Mouse (Mus musculus) E14TG2a.4 (cell line): ENCODE measurements at regions not wholly inside any gene's neighbourhood (a gene's known extent, or its start where the extent isn't known, plus 50 kb on each side); places are given as distances from the start of the nearest gene placed in this dataset.

Experiments used
- H3K27me3 ChIP-seq: 2 replicates; pipeline ENCODE4 v1.6.1; 2014; ENCODE audit warnings: low read length, control low read depth; ENCODE audit not compliant: insufficient read depth
- H3K36me3 ChIP-seq: 2 replicates; pipeline ENCODE4 v1.6.1; 2014; ENCODE audit warnings: low read length, control low read depth; ENCODE audit not compliant: insufficient read depth
- H3K4me1 ChIP-seq: replicated peaks from 2 replicates; pipeline ENCODE4 v1.6.1; 2014; ENCODE audit warnings: low read depth, low read length, control low read depth
- H3K4me3 ChIP-seq: replicated peaks from 2 replicates; pipeline ENCODE4 v1.5.1; 2014; ENCODE audit warnings: mild to moderate bottlenecking, low read length
- H3K9me3 ChIP-seq: 2 replicates; pipeline ENCODE4 v1.6.1; 2014; ENCODE audit warnings: low read length, control low read depth
- CTCF ChIP-seq: conservative IDR thresholded peaks from 2 replicates; pipeline ENCODE4 v1.5.1; 2014; ENCODE audit warnings: low read length
- NANOG ChIP-seq: IDR thresholded peaks from 2 replicates; pipeline ENCODE4 v1.6.1; 2014; ENCODE audit warnings: borderline replicate concordance, low read length, mixed read lengths
- POU5F1 ChIP-seq: IDR thresholded peaks from 2 replicates; pipeline ENCODE4 v1.6.1; 2014; ENCODE audit warnings: low read length, borderline replicate concordance

- no peaks in the 10 kb centered on the region for H3K9me3 ChIP-seq
- H3K36me3 ChIP-seq = no peaks in the 10 kb centered on the region
- H3K4me3 ChIP-seq = no peak overlapping the region
- 0 out of 2 replicates have a peak, but pooled peaks cover 3% of the 10 kb centered on the region for H3K27me3 ChIP-seq
- H3K4me1 ChIP-seq = no peaks in the 10 kb centered on the region
- TF ChIP-seq CTCF (no peak), NANOG (no peak), POU5F1 (no peak)
Observed at GRCm38 (mm10) chr15:63400445-63400844, 444.5 kb downstream of the Gsdmc2 start.

DNA sequence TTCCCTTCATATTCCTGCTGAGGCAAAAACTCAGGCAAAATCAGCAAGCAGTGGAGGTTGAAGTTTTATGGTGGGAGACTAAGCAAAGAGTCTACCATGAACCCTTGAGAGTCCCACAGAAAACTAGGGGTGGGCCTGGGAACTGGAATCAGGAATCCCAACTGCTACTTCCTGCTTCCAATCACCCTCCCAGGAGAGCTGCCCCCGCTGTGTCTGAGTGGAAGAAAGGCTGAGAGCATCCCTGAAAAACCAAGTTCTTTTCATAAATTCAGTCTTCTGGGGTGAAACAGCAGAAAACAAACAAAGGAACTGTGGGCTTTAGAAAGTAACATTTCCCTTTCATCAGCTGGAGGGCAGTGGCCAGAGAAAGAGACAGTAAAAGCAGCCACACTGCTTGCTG lies 445.0 kb downstream of the Gsdmc2 start:
- Histone ChIP-seq H3K27me3 (0 out of 2 replicates have a peak, but pooled peaks cover 3% of the 10 kb centered on the region), H3K9me3 (no peaks in the 10 kb centered on the region), H3K4me3 (no peak overlapping the region), H3K4me1 (no peaks in the 10 kb centered on the region), H3K36me3 (no peaks in the 10 kb centered on the region)
- no peak for TF ChIP-seq CTCF
- no peak for TF ChIP-seq POU5F1
- TF ChIP-seq NANOG = no peak

DNA sequence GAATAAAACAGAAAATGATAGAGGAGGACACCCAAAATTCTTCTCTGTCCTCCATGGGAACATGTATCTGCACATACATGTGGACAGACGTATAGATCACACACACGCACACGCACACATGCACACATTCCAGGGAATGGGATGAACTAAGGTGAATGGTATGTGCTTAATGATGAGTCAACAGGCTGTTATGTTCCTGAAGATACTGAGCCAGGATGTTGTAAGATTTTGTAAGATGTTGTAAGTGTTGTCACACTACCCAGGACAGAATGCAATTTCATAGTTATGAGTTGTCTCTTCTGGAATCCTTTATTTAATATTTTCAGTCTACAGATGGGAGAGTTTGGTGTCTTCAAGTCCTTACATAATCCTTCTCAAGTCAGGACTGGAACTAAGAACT lies 447.5 kb downstream of the Gsdmc2 start:
- TF ChIP-seq CTCF (no peak), NANOG (no peak), POU5F1 (no peak)
- Histone ChIP-seq H3K9me3 (no peaks in the 10 kb centered on the region), H3K27me3 (0 out of 2 replicates have a peak, but pooled peaks cover 3% of the 10 kb centered on the region), H3K4me1 (no peaks in the 10 kb centered on the region), H3K4me3 (no peak overlapping the region), H3K36me3 (no peaks in the 10 kb centered on the region)

- H3K36me3 ChIP-seq = no peaks in the 10 kb centered on the region
- no peaks in the 10 kb centered on the region for H3K4me1 ChIP-seq
- no peaks in the 10 kb centered on the region for H3K9me3 ChIP-seq
- H3K27me3 ChIP-seq = no peaks in the 10 kb centered on the region
- TF ChIP-seq POU5F1 (no peak), NANOG (no peak), CTCF (no peak)
- H3K4me3 ChIP-seq = no peak overlapping the region
Observed at GRCm38 (mm10) chr15:63377258-63377657, 467.7 kb downstream of the Gsdmc2 start.

- no peaks in the 10 kb centered on the region for H3K9me3 ChIP-seq
- H3K36me3 ChIP-seq = no peaks in the 10 kb centered on the region
- H3K4me1 ChIP-seq = no peaks in the 10 kb centered on the region
- H3K4me3 ChIP-seq = no peak overlapping the region
- no peak for TF ChIP-seq NANOG
- no peaks in the 10 kb centered on the region for H3K27me3 ChIP-seq
Observed at GRCm38 (mm10) chr15:63371328-63372023, 473.5 kb downstream of the Gsdmc2 start.

DNA sequence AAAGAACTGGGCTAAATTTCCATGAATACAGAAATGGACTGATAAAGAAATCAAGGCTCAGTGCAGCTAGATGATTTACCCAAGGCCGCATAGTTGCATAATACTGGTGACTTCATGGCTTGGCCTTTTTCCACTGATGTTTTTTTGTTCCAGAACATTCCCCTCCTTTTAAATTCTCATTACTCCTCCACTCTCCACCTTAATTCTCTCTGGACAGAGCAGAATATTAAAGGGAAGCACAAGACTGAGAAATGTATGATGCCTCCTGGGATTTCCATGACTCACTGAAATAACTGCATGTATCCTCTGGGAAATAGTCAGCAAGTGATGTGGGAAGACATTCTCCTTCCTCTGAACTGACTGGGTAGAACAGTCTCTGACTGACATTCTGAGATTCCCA lies 480.5 kb downstream of the Gsdmc2 start:
- no peaks in the 10 kb centered on the region for H3K27me3 ChIP-seq
- no peak for TF ChIP-seq POU5F1
- TF ChIP-seq NANOG = no peak

DNA sequence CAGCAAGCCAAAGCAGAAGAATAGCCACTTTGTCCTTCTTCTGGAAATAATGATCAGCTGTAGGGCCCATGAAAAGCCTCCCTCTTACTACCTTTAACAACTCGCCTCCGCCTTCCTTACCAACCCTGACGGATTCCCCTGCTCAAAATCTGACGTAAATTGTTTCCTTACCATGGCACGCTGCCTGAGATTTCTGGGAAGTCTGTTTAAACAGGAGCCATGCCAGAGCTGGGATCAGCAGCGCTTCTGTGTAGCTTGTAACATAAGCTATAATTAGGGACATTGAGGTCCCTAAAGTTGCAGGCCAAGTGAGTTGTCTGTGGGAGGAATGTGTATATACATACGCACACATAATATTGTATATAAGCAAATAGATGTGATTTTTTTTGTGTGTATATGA lies 484.6 kb downstream of the Gsdmc2 start:
- H3K36me3 ChIP-seq = no peaks in the 10 kb centered on the region
- no peak for TF ChIP-seq CTCF
- TF ChIP-seq POU5F1 = no peak
- no peak for TF ChIP-seq NANOG
- H3K9me3 ChIP-seq = no peaks in the 10 kb centered on the region
- H3K27me3 ChIP-seq = no peaks in the 10 kb centered on the region
- H3K4me3 ChIP-seq = no peak overlapping the region
- no peaks in the 10 kb centered on the region for H3K4me1 ChIP-seq

More for the DNA sequence above, 480.5 kb downstream of the Gsdmc2 start:
- Histone ChIP-seq H3K4me1 (no peaks in the 10 kb centered on the region), H3K4me3 (no peak overlapping the region), H3K9me3 (no peaks in the 10 kb centered on the region), H3K36me3 (no peaks in the 10 kb centered on the region)

DNA sequence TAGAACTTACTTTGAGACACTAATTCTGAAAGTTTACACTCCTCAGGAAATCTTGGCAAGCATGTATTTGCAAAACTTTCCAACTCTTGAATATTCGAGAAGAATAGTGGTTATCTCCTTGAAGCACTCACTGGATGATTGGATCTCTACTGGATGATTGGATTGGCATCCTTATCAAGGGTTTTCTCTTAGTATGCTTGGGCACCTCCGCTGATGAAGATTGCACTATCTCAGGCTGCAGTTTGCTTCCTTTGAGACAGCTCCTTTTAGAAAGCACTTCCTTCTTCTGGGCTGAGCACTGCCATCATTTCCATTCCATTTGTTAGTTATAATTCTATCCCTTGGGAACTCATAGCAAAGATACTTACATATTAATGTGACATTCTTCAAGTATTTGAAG lies 503.2 kb downstream of the Gsdmc2 start:
- no peaks in the 10 kb centered on the region for H3K27me3 ChIP-seq
- TF ChIP-seq NANOG (no peak), POU5F1 (no peak), CTCF (no peak)
- H3K36me3 ChIP-seq = no peaks in the 10 kb centered on the region
- no peaks in the 10 kb centered on the region for H3K9me3 ChIP-seq
- H3K4me1 ChIP-seq = no peaks in the 10 kb centered on the region
- no peak overlapping the region for H3K4me3 ChIP-seq

- Histone ChIP-seq H3K4me3 (no peak overlapping the region), H3K27me3 (no peaks in the 10 kb centered on the region), H3K4me1 (no peaks in the 10 kb centered on the region), H3K36me3 (no peaks in the 10 kb centered on the region), H3K9me3 (peaks cover 3% of the 10 kb centered on the region)
- TF ChIP-seq CTCF (no peak), NANOG (no peak), POU5F1 (no peak)
Observed at GRCm38 (mm10) chr15:63340322-63341060, 504.5 kb downstream of the Gsdmc2 start.
